Mouse (Mus musculus): ENCODE measurements around the gene Fibcd1.

GRCm38 (mm10) chr2:31862919-31863318, 17.1 kb upstream of the Fibcd1 start:
- no peak for TF ChIP-seq CTCF (IDR thresholded peaks at IDR 0.05; ENCODE audit: control insufficient read depth, insufficient read depth, insufficient read length)
- no peak for TF ChIP-seq CEBPB (IDR thresholded peaks at IDR 0.05; ENCODE audit: low read depth)
